Mouse (Mus musculus) megakaryocyte, embryonic 14.5 days (primary cell): ENCODE measurements around the gene Npas3.

Source experiments
- FLI1 ChIP-seq: IDR thresholded peaks from 2 replicates; pipeline ENCODE4 v1.6.1; 2012; ENCODE audit warnings: low read length, inconsistent platforms, mixed read lengths
- GATA1 ChIP-seq: IDR thresholded peaks from 3 replicates; pipeline ENCODE4 v1.6.1; 2012; ENCODE audit warnings: mixed read lengths, low read length, inconsistent platforms, borderline replicate concordance

DNA sequence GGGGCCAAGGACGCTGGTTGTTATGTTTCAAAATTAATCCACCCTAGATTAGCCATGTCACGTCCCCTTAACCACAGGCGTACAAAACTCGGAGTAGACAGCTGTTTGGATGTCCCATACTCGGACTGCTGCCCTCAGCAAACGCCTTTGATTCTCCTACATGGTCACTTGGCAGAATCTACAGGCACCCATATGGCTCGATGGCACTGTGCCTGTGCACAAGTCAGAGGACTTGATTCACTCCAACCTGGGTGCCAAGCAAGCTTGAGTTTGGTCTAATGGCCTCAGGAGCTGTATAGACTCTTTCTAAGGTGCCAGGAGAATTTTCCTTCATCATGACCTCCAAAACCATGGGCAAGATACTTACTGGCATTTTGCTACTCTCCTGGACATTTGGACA lies 363.6 kb downstream of the Npas3 start:
- TF ChIP-seq GATA1 (no peak), FLI1 (no peak)
